Mouse (Mus musculus): ENCODE results near the gene Ifi27l2a.
"Not testable (repeated sequence)": the region's sequence is repeated elsewhere in the genome, so short reads cannot be mapped to it uniquely, and the experiment has no call there.

Gene Ifi27l2a

DNA sequence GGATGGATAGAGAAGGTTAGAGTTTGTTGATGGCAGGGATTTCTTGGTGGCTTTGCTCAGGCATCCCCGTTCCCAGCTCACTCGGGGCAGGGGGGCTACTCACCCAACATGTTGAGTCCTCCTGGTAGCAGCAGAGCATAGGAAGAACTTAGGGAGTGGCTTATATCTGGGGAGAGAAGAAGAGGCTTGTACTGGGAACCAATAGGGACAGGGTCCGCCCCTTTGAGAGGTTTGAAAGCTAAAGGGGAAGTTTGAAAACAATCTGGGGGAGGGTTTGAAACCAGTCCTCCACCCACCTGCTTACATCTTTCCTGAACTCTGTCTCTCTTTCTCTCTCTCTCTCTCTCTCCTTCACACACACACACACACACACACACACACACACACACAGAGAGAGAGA, at the start of gene Ifi27l2a:
Gene Ifi27l2a (minus strand): TSS at position 157 of the 400 bp plus-strand sequence.
- no peak for DNase-seq (ENCODE audit: low spot score)

DNA sequence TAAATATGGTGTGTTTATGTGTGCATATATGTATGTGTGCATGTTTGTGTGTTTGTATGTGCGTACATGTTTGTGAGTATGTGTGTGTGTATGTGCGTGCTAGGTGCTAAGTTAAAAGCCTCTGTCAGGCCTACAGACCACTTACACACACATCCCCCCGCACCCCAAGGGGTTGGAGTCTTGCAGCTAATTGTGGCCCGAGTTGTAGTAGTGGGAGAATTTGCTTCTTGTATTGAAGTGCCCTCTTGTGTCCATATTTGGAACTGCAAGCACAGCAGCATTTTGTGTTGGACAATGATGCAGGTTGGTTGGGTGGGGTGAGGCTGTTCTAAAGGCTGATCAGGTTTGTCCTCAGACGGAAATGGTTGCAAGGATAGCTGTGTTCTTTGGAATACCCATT, 49.3 kb upstream of the Ifi27l2a start:
- DNase-seq (ENCODE audit: low spot score), result peak; percentile 41

DNA sequence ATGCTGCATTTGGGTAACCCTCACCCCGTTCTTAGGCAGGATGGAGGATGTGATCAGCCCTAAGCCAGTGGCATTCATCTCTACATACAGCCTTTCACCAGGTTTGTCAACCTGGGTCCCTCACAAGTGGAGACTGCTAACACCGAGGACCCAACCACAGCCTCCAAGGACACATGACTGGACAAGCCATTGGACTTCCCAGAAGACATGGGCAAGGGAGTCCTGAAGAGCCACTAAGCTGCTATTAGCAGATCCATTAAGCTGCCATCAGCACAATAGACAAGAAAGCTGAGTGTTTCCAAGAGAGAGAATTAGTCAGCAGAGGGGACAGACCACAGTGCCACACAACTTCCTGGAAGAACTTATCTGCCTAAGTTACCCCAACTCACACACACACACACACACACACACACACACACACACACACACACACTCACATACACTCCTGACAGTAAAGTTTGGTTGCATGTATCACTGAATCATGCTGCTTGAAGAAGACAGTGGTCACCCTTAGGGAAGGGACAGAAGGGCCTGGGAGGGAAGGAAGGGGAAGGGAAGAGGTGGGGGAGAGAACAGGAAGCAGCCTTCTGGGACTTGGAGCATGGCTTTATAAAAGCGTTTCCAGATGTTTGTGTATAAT, 47.7 kb upstream of the Ifi27l2a start:
- no peak for DNase-seq (ENCODE audit: low spot score)

DNA sequence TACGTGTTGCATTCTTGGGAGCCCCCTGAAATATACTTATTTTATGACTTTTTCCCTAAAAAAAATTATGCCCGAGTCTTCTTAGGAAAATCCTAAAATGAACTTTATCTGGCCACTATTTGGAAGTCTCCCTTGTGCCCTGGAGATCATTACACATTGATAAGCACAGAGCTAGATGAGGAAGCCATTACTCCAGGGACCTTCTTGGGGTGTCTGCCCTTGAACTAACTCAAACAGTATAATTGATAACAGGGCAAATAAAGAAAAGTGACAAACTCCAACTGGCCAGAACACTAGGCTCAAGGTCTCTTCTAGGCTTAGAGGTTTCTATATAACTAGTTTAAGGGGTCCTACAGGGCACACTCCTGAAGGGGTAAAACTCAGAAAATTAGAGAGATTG, 44.3 kb upstream of the Ifi27l2a start:
- DNase-seq (ENCODE audit: low spot score), result no peak

DNA sequence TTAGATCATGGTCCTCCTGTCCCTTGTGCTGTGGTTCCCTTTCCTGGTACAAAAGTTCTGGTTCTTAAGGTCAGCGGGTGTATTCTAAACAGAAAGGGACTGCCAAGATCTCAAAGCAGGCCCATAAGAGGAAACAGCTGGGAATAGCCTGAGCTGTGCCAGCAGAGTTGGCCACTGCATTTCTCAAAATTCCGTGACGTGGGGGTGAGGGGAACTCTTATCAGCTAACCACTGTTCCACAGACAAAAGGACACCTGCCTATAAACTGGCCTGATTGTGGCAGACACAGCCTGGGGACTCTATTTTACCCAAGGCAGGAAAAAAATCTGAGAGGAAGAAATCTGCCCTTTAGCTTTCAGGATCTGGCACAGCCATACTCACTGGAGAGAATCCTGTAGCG, 43.8 kb upstream of the Ifi27l2a start:
- DNase-seq (ENCODE audit: low spot score), result no peak

DNA sequence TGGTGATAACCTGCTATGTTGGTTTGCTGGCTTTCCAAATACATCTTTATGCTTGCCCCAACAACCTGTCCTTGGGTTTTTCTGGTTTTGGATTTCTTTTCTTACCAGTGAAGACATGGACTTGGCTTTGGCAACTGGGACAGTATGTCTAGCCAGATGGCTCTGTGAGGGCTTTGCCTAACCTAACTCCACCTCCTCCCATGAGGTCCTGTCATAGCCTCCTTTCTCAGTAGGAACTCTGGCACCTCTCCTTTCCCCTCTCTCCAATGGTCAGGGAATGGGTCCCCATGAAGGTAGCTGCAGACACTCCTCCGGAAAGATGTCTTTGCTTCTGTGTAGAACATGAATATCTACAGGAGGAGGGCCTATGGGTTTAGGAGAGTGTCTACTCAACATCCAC, 43.2 kb upstream of the Ifi27l2a start:
- DNase-seq (ENCODE audit: low spot score), result no peak

DNA sequence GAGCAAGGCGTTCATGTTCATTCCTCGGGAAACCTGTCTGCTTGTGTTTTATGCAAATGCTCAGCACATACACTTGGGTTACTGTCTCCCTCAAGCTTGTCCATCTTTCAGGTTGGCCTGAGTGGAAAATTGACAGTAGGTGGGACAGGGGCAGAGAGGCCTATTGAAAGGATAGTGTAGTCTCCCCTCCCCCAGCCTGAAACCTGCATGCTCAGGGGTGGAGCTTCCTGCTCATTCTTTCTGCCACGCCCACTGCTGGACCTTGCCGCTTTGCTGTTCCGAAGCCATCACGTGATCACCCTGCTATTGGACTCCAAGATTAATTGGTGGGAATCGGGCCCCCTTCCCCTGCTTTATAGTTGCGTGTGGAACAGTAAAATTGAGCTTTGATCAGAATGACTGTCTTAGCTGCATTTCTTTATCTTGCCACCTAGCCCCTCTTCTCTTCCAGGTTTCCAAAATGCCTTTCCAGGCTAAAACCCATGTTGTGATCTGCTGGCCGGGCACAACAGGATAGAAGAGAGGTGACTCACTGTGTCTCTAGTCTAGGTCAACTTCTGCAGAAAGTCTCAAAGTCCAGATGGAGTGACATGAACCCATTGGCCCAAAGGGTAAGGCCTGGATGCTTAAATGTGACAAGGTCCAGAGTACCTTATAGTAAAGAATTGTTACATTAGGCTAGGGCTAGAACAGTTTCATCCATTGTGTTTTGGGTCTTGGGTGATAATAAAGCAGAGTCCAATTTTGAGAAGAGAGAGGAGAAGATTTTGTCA, 40.9 kb upstream of the Ifi27l2a start:
- DNase-seq (ENCODE audit: low spot score), result not testable (repeated sequence)

DNA sequence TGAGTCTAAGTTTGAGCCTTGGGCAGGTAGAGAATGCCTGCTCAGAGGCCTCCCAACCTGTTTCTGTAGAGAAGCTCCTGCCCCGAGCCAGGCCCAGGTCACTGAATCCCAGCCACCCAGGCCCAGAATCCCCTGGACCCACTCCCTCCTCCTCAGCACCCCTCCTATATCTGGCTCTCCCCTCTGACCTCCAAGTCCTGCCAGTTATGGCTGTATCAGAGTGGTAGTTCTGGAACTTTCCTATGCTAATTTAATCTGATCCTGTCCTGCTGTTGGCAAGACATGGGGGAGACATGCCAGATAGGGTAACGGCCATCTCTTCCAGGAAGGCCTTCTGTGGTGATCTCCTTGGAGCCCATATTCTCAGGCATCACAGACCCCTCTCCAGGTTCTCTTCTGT, 39.3 kb upstream of the Ifi27l2a start:
- no peak for DNase-seq (ENCODE audit: low spot score)

DNA sequence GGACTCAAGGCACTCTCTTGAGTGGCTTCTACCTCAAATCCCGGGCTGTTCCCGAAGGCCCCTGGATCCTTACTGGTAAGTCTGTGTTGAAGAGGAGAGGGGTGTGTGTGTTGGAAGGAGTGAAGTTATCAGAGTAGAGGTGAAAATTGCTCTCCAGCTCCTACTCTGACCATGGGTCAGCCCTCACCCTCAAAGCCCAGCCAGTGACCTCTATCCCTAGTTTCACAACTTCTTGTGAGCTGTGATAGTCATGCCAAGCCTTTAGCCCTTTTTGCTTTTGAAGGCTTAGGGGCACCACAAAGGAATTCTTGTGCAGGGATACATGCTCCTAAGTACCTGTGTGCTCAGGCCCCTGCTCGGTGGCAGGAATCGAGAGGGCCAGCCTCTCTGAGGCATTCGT, 38.2 kb upstream of the Ifi27l2a start:
- DNase-seq (ENCODE audit: low spot score), result no peak

DNA sequence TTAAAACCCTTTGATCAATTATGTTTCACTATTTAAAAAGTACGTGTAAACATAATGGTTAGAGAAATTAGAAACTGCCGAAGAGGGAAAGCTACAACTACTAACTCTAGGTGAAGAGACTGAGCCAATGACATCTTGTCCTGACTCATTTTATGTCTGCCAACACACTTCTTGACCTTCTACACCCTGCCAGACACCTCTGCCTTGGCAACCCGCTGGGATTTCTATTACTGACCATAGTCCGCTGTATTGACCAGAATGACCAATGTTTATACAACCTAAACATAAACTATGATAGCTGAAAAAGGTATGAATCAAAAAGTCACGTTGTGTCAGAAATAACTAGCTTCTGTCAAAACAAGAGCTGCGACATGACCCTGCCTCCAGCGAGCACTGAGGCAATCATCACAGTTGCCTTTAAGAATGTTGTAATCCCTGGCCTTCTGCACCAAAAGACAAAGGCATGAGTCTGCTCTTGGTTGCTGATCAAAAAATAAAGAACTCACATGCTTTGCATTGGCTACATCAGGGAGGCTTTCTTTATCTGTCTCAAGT, 34.1 kb upstream of the Ifi27l2a start:
- DNase-seq (ENCODE audit: low spot score), result no peak

DNA sequence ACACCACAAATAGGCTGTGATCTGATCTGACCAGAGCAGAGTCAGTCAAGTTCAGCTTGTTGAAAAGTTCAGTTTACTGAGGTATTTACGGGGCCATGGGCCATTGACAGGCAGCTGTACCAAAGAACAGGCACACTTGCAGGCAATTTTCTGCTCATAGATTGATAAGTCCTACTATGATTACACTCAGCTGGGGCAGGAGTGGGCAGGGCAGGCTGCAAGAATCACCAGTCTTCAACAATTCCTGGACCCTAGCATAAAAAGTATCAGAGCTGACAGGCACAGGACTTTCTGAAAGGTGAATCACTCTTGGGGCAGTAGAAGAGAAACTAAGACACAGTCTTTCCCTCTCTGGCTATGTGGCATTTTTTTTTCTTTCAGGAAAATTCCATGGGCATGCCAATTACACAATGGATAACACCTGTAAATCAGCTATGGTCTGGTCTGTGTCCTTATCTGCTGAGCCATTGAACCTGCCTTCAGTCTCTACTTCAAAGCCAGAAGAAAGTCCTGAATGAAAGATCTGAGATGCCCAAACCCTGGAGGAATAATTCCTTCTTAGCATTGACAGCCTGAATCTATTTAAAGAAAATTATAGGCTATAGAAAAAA, 33.4 kb upstream of the Ifi27l2a start:
- DNase-seq (ENCODE audit: low spot score), result no peak

DNA sequence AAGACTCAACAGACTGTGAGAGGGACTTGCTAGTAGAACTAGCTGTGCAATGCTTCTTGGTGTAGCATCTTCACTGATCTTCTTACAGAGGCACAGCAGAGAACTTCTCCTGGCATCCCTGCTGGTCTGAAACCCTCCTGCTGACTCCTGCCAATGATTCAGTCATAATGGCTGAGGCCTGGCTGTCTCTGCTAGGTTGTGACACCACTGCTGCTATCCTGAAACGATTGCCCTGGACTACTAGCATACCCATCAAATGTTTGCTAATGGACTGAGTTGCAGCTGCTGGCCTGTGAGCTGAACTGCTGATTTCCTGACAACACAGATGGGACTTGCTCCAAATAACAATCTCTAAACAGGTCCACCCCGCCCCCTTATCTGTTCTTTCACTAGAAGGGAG, 31.0 kb upstream of the Ifi27l2a start:
- no peak for DNase-seq (ENCODE audit: low spot score)

DNA sequence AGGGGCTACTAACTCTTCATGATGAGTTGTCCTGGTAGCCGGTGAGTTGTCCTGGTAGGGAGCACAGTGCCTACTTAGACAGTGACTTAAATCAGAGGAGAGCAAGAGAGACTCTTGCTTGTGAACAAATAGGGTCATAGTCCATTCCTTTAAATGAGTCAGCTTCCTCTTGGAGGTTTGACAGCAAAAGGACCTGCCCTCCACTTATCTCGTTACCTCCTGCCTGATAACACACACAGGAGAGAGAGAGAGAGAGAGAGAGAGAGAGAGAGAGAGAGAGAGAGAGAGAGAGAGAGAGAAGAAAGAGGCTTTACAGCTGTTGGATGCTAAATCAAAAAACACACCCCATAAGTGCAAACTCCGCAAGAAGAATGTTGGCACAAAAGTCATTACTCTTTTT, 13.7 kb upstream of the Ifi27l2a start, which contains the start of gene Ifi27l2b:
Gene Ifi27l2b (minus strand): TSS at position 84 of the 400 bp plus-strand sequence.
- no peak for DNase-seq (ENCODE audit: low spot score)

DNA sequence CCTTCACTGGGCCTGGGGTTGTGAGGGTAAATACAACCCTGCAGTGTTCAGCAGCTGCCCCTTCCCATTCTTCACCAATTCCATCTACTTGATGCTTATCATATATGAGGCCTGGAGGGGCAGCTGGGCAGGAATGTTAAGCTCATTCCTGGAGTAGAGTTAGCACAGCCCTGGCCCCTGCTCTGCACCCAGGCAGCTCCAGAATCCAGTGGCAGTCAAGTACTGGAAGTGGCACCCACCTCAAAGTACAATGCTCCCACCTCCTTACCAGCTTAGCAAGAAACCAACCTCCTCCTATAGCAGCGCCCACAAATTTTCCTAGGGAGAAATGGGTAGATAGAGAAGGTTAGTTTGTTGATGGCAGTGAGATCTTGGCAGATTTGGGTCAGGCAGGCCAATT, 13.2 kb upstream of the Ifi27l2a start:
- DNase-seq (ENCODE audit: low spot score), result not testable (repeated sequence)

DNA sequence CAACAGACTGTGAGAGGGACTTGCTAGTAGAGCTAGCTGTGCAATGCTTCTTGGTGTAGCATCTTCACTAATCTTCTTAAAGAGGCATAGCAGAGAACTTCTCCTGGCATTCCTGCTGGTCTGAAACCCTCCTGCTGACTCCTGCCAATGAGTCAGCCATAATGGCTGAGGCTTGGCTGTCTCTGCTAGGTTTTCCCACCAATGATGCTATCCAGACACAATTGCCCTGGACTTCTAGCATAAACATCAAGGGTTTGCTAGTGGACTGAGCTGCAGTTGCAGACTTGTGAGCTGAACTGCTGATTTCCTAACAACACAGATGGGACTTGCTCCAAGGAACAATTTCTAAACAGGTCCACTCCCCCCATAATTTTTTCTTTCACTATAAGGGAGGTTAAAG, 9.9 kb upstream of the Ifi27l2a start:
- no peak for DNase-seq (ENCODE audit: low spot score)

DNA sequence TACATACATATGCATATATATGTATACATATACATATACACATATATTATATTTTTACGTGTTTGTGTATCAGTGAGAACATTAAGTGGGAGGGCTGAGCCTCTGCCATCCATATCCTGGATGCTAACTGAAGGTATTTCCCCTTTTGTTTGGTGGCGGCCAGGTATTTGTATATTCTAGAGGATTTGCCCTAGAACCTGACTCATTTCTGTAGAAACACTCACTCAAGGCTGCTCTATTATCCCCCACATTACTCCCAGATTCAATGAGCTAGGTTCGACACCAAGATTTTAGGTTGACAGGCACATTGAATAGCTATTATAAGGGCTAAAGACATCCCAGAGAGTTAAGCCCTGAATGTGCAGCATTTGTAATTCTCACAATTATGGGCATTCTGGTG, 1.6 kb upstream of the Ifi27l2a start:
- no peak for DNase-seq (ENCODE audit: low spot score)

DNA sequence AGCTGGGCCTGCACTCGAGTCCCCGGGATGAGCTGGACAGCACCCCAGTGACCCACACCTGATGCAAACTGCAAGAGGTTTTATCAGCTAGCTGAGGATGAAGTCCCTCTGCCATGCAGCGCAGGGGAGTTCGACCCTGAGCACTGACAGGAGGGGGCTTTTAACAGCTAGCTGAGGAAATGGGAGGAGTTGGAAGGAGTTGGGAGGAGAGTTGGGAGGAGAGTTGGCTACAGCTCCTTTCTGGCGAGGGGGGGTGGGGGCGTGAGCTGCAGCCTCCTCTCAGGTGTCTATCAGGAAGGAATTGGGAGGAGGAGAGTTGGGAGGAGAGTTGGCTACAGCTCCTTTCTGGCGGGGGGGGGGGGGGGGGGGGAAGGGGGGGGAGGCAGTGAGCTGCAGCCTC, 781 bp upstream of the Ifi27l2a start:
- not testable (repeated sequence) for DNase-seq (ENCODE audit: low spot score)

DNA sequence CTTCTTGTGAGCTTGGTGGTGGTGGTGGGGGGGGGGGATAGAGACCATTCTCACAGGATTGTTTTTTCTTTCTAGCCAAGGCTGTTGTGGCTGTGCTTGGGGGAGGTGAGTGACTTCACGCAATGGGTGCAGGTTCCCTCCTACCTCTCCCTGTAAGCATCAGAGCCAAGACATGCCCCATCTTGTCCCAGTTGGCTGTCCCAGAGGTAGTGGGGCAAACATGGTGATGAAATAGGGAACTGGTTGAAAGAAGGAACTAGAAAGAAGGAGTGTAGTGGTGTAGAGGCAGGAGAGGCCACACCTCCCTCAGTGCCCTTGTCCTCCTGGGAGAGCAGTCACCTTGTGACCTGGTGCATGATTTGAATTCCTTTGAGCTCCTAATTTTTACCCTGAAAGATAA, 5.9 kb downstream of the Ifi27l2a start:
- DNase-seq (ENCODE audit: low spot score), result no peak

DNA sequence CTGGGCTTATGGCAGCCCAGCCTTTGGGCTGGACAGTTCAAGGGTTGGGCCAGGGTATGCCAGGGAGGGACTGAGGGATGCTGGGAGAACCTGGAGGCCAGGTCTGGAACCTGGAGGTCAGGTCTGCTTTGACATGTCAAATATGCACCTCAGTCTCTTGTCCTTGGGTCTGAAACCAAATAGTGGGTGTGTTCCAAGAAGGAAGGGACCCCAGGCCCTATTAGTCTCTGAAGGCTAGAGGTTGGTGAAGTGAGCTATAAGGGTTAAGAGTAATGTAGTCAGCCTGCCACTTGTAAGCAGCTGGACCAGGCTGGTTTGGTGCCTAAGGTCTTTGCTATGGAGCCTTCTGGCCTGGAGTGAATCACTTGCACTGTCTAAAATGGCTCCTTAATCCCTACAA, 8.6 kb downstream of the Ifi27l2a start:
- DNase-seq (ENCODE audit: low spot score), result no peak

DNA sequence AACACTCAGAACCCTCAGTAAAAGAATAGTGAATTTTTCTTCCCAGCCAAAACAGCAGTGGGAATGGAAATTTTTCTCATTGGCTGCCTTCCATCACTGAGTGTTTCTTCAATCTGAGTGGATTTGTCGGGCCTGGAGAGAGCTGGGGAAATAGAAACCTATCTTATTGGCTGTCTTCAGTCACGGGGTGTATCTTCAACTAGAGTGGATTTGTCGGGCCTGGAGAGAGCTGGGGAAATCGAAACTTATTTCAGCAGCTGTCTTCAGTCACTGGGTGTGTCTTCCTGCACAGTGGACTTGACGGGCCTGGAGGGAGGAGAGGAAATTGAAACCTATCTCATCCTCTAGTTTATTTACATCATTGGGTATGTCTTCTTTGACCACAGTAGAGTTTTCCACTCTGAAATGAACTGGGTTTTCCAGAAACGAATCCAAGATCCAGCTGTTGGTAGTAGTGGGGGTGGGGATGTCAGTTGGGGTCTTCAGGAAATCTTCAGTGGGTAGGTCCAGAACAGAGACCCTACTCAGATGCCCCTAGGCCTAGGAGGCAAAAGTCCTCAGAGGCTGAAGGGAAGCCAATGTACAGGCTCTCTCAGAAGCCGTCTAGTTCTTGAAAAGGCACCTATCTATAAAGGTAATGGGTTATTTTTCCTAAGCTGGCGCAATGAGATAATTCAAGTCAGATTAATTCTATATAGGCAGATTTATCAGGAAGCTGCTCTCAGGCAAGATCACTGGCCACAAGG, 9.3 kb downstream of the Ifi27l2a start, which contains the start of gene Ifi27:
Gene Ifi27 (plus strand): TSS at position 226 of the 746 bp plus-strand sequence.
- peak; percentile 15 for DNase-seq (ENCODE audit: low spot score)

DNA sequence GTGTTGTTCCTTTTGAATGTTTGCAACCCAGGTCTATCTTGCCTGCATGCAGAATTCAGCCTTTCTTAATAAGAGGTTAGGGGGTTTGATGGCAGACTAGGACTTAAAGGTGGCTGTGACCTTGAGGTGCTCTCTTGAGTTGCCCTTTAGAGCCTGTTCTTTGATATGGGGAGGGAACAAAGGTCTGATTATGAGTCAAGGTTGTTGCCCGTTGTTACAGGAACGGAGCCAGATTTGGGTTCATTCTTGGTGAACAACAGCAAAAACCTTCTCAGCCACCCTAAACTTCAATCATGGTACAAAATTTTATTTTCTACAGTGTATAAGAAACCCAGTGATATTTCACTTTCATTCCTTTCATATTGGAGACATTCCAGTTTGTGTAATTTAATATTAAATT, 10.1 kb downstream of the Ifi27l2a start:
- DNase-seq (ENCODE audit: low spot score), result no peak

DNA sequence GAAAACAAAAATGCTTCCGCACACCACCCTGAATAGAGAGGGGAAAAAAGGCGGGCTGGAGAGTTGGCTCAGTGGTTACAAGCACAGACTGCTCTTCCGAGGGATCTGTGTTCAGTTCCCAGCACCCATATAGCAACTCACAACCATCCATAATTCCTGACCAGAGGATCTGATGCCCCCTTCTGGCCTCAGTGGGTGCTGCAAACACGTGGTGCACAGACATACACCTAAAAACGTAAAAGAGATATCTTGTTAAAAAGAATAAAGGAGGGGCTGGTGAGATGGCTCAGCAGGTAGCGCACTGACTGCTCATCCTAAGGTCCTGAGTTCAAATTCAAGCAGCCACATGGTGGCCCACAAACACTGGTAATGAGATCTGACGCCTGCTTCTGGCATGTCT, 16.8 kb downstream of the Ifi27l2a start:
- no peak for DNase-seq (ENCODE audit: low spot score)
